Mouse (Mus musculus): ENCODE measurements around the gene Tmem246.

DNA sequence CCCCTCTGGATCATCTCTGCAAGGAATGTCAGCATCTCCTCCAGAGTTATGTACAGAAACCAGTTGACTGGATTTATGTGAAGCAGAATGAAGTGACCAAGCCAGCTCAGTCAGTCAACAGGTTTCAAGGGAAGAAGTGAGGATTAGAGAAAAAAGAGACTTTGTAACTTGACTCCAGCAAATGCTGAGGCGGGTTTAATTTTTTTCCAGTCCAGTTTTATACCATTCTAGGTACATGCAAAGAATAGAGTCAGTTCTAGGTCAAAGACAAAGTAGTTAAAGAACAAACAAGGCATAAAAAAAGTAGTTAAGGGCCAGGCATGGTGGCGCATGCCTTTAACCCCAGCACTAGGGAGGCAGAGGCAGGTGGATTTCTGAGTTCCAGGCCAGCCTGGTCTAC, 5.5 kb upstream of the Tmem246 start:
- no peak for TF ChIP-seq CTCF (IDR thresholded peaks at IDR 0.05)
- TF ChIP-seq EP300 (IDR thresholded peaks at IDR 0.05; ENCODE audit: insufficient read depth, low read depth, low read length), result no peak
- TF ChIP-seq POLR2A (IDR thresholded peaks at IDR 0.05; ENCODE audit: insufficient read depth, low read depth, low read length), result no peak

Measured in heart, adult 2 months (tissue).